Mouse (Mus musculus): Measurements from ENCODE around the gene Gm10428.

- TF ChIP-seq CTCF (IDR thresholded peaks at IDR 0.05; ENCODE audit: low read depth) (no peak), EP300 (IDR thresholded peaks at IDR 0.05; ENCODE audit: low read depth) (no peak)
Measured at GRCm38 (mm10) chr11:62748062-62748461, 4.8 kb upstream of the Gm10428 start.
